Comparison of ENCODE assay signal across 9 mouse cellular contexts in genomic region chr11:101230991-101231871, GRCm38 (mm10). TPM values are rescaled to one million over a fixed set of nuclear protein-coding genes. Genes with fewer than 3 reads are reported as not detected.
DNase-seq lines count a peak whose midpoint lies in the region; ATAC-seq and TF ChIP-seq lines count a peak whose summit lies in the region.
"Had no signal": no experiment of that assay in that cellular context is flagged by ENCODE, and none has a peak within 500 bp of the region (broad histone marks: within the 10 kb centered on the region; RNA-seq: fewer than 3 reads in every experiment).

No protein-coding gene starts in this region.

- peaks cover 35% of the 10 kb centered on the region for H3K4me1 ChIP-seq in intestine, embryonic 15.5 days (replicated peaks)
- peaks cover 29% of the 10 kb centered on the region for H3K4me1 ChIP-seq in liver, embryonic 15.5 days (replicated peaks)
- H3K4me1 ChIP-seq in neural tube, embryonic 13.5 days (replicated peaks), result peaks cover 23% of the 10 kb centered on the region

- peak; percentile 79 for ATAC-seq in Patski
- peak; percentile 28 for ATAC-seq in intestine, embryonic 15.5 days
- no peak for ATAC-seq in liver, embryonic 15.5 days (ENCODE audit: insufficient read depth)
- ATAC-seq in neural tube, embryonic 13.5 days (ENCODE audit: low read depth), result no peak

- 6% methylated on average over 18 of the region's 18 CpGs for WGBS in intestine, embryonic 15.5 days
- 2% methylated on average over 18 of the region's 18 CpGs for WGBS in liver, embryonic 15.5 days (ENCODE audit: insufficient replicate concordance)
- 9% methylated on average over 18 of the region's 18 CpGs for WGBS in neural tube, embryonic 13.5 days

- peak overlapping the region; percentile 19 for H3K4me3 ChIP-seq in intestine, embryonic 15.5 days (replicated peaks)
- H3K4me3 ChIP-seq in liver, embryonic 15.5 days (replicated peaks), result 0 out of 2 replicates have a peak overlapping the region, but pooled peaks have one; percentile 12
- H3K4me3 ChIP-seq in neural tube, embryonic 13.5 days, result 0 out of 2 replicates have a peak overlapping the region, but pooled peaks have one; percentile 5

- in situ Hi-C loops in Patski (cut with MboI; ENCODE audit: low pct_unique_long_range_greater_than_20kb), result no loop called here

- H3K4me2 ChIP-seq in intestine, embryonic 15.5 days (replicated peaks), result peak overlapping the region; percentile 56
- H3K4me2 ChIP-seq in liver, embryonic 15.5 days, result peak overlapping the region; percentile 42
- peak overlapping the region; percentile 39 for H3K4me2 ChIP-seq in neural tube, embryonic 13.5 days

- peak overlapping the region; percentile 2 for H3K9ac ChIP-seq in intestine, embryonic 15.5 days
- no peak overlapping the region for H3K9ac ChIP-seq in liver, embryonic 15.5 days
- H3K9ac ChIP-seq in neural tube, embryonic 13.5 days, result peak overlapping the region; percentile 17; the same call in 1 of the 2 replicates

- no peaks in the 10 kb centered on the region for H3K27me3 ChIP-seq in Patski
- H3K27me3 ChIP-seq in intestine, embryonic 15.5 days (replicated peaks), result no peaks in the 10 kb centered on the region
- H3K27me3 ChIP-seq in liver, embryonic 15.5 days, result peaks cover 71% of the 10 kb centered on the region
- H3K27me3 ChIP-seq in neural tube, embryonic 13.5 days, result peaks cover 29% of the 10 kb centered on the region

- CTCF ChIA-PET in Patski (lab: Charles Lee), result interaction anchor here (0.9 to 1.4 kb wide), 5 partner anchors 9 to 27 kb away, joined by 3 to 7 read pairs (median 3); partner anchors contain the start of gene Ramp2

- no peak for TF ChIP-seq CTCF in Patski (IDR thresholded peaks at IDR 0.05)

- peak overlapping the region; percentile 84 for H3K27ac ChIP-seq in intestine, embryonic 15.5 days
- peak overlapping the region; percentile 48 for H3K27ac ChIP-seq in liver, embryonic 15.5 days (replicated peaks)
- peak overlapping the region; percentile 77 for H3K27ac ChIP-seq in neural tube, embryonic 13.5 days (replicated peaks)

- H3K36me3 ChIP-seq in intestine, embryonic 15.5 days, result no peaks in the 10 kb centered on the region
- no peaks in the 10 kb centered on the region for H3K36me3 ChIP-seq in liver, embryonic 15.5 days (replicated peaks)
- H3K36me3 ChIP-seq in neural tube, embryonic 13.5 days, result no peaks in the 10 kb centered on the region

- POLR2A ChIA-PET in Patski (lab: Charles Lee), result interaction anchor here (0.8 to 2.2 kb wide), 7 partner anchors 15 to 169 kb away, joined by 3 to 10 read pairs (median 4); partner anchors contain the start of genes Ramp2 and Wnk4

- intact Hi-C loops in gastrocnemius, postnatal 36 days (cut with DNase I), result no loop called here

- no peaks in the 10 kb centered on the region for H3K9me3 ChIP-seq in intestine, embryonic 15.5 days
- H3K9me3 ChIP-seq in liver, embryonic 15.5 days (replicated peaks), result no peaks in the 10 kb centered on the region
- H3K9me3 ChIP-seq in neural tube, embryonic 13.5 days, result no peaks in the 10 kb centered on the region

- DNase-seq in Patski (ENCODE audit: low read depth, low spot score), result no peak
- DNase-seq in brain, adult 2 months (ENCODE audit: low read depth, low spot score), result peak; percentile 47
- DNase-seq in gastrocnemius, postnatal 36 days, result peak; percentile 69 to 83
- no peak for DNase-seq in spleen, adult 18-20 months

RNA-seq across cellular contexts. Expression of gene Ezh1, which starts 5.0 kb away (rescaled TPM):
- polyA plus RNA-seq in Patski (2021), result 52.0 TPM
- total RNA-seq in gastrocnemius, postnatal 36 days (2021), result 10 to 100 TPM; 20.5 to 23.8 TPM
- 16.0 and 16.3 TPM in 2 replicates for polyA plus RNA-seq in intestine, embryonic 15.5 days (2015; fragmentation: Nextera tagmentation; extraction: Ambion mirVana)
- polyA plus RNA-seq in liver, embryonic 15.5 days (2015; fragmentation: Nextera tagmentation; extraction: Ambion mirVana), result 9.8 and 11.0 TPM in 2 replicates
- 15.4 and 17.9 TPM in 2 replicates for polyA plus RNA-seq in neural tube, embryonic 13.5 days (2015; fragmentation: Nextera tagmentation; extraction: Ambion mirVana)

RNA-seq across cellular contexts. Expression of gene Ramp2, which starts 14.6 kb away (rescaled TPM):
- 27.3 TPM for polyA plus RNA-seq in Patski (2021)
- total RNA-seq in gastrocnemius, postnatal 36 days (2021), result 10 to 100 TPM; 35.3 to 38.3 TPM
- 98.5 and 114 TPM in 2 replicates for polyA plus RNA-seq in intestine, embryonic 15.5 days (2015; fragmentation: Nextera tagmentation; extraction: Ambion mirVana)
- 20.3 and 25.4 TPM in 2 replicates for polyA plus RNA-seq in liver, embryonic 15.5 days (2015; fragmentation: Nextera tagmentation; extraction: Ambion mirVana)
- polyA plus RNA-seq in neural tube, embryonic 13.5 days (2015; fragmentation: Nextera tagmentation; extraction: Ambion mirVana), result 97.6 and 108 TPM in 2 replicates
- total RNA-seq: common myeloid progenitor, adult 5-6 weeks; neutrophil, adult 5-6 weeks had no signal

RNA-seq across cellular contexts. Expression of gene Vps25, which starts 22.3 kb away (rescaled TPM):
- polyA plus RNA-seq in Patski (2021), result 104 TPM
- 10 to 100 TPM; 36.2 to 39.4 TPM for total RNA-seq in gastrocnemius, postnatal 36 days (2021)
- 135 and 142 TPM in 2 replicates for polyA plus RNA-seq in intestine, embryonic 15.5 days (2015; fragmentation: Nextera tagmentation; extraction: Ambion mirVana)
- polyA plus RNA-seq in liver, embryonic 15.5 days (2015; fragmentation: Nextera tagmentation; extraction: Ambion mirVana), result 77.2 and 81.7 TPM in 2 replicates
- polyA plus RNA-seq in neural tube, embryonic 13.5 days (2015; fragmentation: Nextera tagmentation; extraction: Ambion mirVana), result 114 and 117 TPM in 2 replicates

RNA-seq across cellular contexts. Expression of gene Wnk4, which starts 29.1 kb away (rescaled TPM):
- polyA plus RNA-seq in Patski (2021), result 53.9 TPM
- total RNA-seq in gastrocnemius, postnatal 36 days (2021), result under 1 TPM; 0.10 to 0.15 TPM
- polyA plus RNA-seq in intestine, embryonic 15.5 days (2015; fragmentation: Nextera tagmentation; extraction: Ambion mirVana), result 12.3 and 12.7 TPM in 2 replicates
- 5.1 and 6.7 TPM in 2 replicates for polyA plus RNA-seq in liver, embryonic 15.5 days (2015; fragmentation: Nextera tagmentation; extraction: Ambion mirVana)
- polyA plus RNA-seq in neural tube, embryonic 13.5 days (2015; fragmentation: Nextera tagmentation; extraction: Ambion mirVana), result 5.5 and 6.8 TPM in 2 replicates
- total RNA-seq: common myeloid progenitor, adult 5-6 weeks had no signal

RNA-seq across cellular contexts. Expression of gene Cntd1, which starts 47.6 kb away (rescaled TPM):
- polyA plus RNA-seq in Patski (2021), result 1.0 TPM
- total RNA-seq in gastrocnemius, postnatal 36 days (2021), result under 1 TPM; 0.10 to 0.15 TPM
- polyA plus RNA-seq in intestine, embryonic 15.5 days (2015; fragmentation: Nextera tagmentation; extraction: Ambion mirVana), result 0.72 and 1.1 TPM in 2 replicates
- polyA plus RNA-seq in liver, embryonic 15.5 days (2015; fragmentation: Nextera tagmentation; extraction: Ambion mirVana), result 0.67 TPM in 2 replicates
- polyA plus RNA-seq in neural tube, embryonic 13.5 days (2015; fragmentation: Nextera tagmentation; extraction: Ambion mirVana), result 0.89 and 1.0 TPM in 2 replicates

Comparison
In these comparisons a context has a peak if more than half of its experiments do, and no peak if none do; other contexts are left out.
1. ATAC-seq: peak in Patski (single experiment) and intestine, embryonic 15.5 days (single experiment); none in liver, embryonic 15.5 days (single experiment) and neural tube, embryonic 13.5 days (single experiment).
2. DNase-seq: peak in brain, adult 2 months (single experiment) and gastrocnemius, postnatal 36 days (2 of 2); none in Patski (single experiment) and spleen, adult 18-20 months (0 of 2).
3. Peak in every context shown above with its lines, with median percentiles within 50 percentile points of each other: H3K27ac ChIP-seq, H3K4me2 ChIP-seq and H3K4me3 ChIP-seq.